Mouse (Mus musculus): ENCODE measurements around the gene Cacna2d3. TPM values are rescaled to one million over a fixed set of nuclear protein-coding genes. Genes with fewer than 3 reads are reported as not detected.

Cacna2d3 gene
- total and polyA plus RNA-seq, 3 experiments = 0.61 to 0.78 (median 0.70) TPM

GRCm38 (mm10) chr14:29225754-29226365 is 495.8 kb downstream of the Cacna2d3 start:
- H3K9ac ChIP-seq (ENCODE audit: low read depth, low read length) = no peak overlapping the region
- H3K36me3 ChIP-seq (ENCODE audit: control insufficient read depth, insufficient read depth, low read length) = no peaks in the 10 kb centered on the region
- TF ChIP-seq POLR2A (IDR thresholded peaks at IDR 0.05; ENCODE audit: insufficient read depth, low read depth, low read length) (no peak), EP300 (IDR thresholded peaks at IDR 0.05; ENCODE audit: insufficient read depth, low read depth, low read length) (no peak), CTCF (IDR thresholded peaks at IDR 0.05) (no peak)
- no peak for DNase-seq
- no peaks in the 10 kb centered on the region for H3K27me3 ChIP-seq (ENCODE audit: control insufficient read depth, insufficient read depth, low read length)
- intact Hi-C loops (cut with DNase I) = no loop called here
- no peak overlapping the region for H3K4me3 ChIP-seq
- no peaks in the 10 kb centered on the region for H3K79me2 ChIP-seq (replicated peaks; ENCODE audit: control insufficient read depth, insufficient read depth, low read length)
- H3K4me1 ChIP-seq (ENCODE audit: control insufficient read depth, insufficient read depth, low read length) = no peaks in the 10 kb centered on the region
- H3K27ac ChIP-seq = no peak overlapping the region
- 71% methylated on average over 2 of the region's 2 CpGs for WGBS

- H3K36me3 ChIP-seq (ENCODE audit: control insufficient read depth, insufficient read depth, low read length) = no peaks in the 10 kb centered on the region
- no peaks in the 10 kb centered on the region for H3K79me2 ChIP-seq (replicated peaks; ENCODE audit: control insufficient read depth, insufficient read depth, low read length)
- WGBS = 86% methylated on average over 1 of the region's 1 CpGs
Measured at GRCm38 (mm10) chr14:29223012-29223411, 498.7 kb downstream of the Cacna2d3 start.

GRCm38 (mm10) chr14:29222191-29222882 is 499.3 kb downstream of the Cacna2d3 start:
- intact Hi-C loops (cut with DNase I) = no loop called here
- Histone ChIP-seq H3K9ac (ENCODE audit: low read depth, low read length) (no peak overlapping the region), H3K4me1 (ENCODE audit: control insufficient read depth, insufficient read depth, low read length) (no peaks in the 10 kb centered on the region), H3K27ac (no peak overlapping the region), H3K79me2 (replicated peaks; ENCODE audit: control insufficient read depth, insufficient read depth, low read length) (no peaks in the 10 kb centered on the region), H3K36me3 (ENCODE audit: control insufficient read depth, insufficient read depth, low read length) (no peaks in the 10 kb centered on the region), H3K4me3 (no peak overlapping the region), H3K27me3 (ENCODE audit: control insufficient read depth, insufficient read depth, low read length) (no peaks in the 10 kb centered on the region)
- TF ChIP-seq POLR2A (IDR thresholded peaks at IDR 0.05; ENCODE audit: insufficient read depth, low read depth, low read length) (no peak), CTCF (IDR thresholded peaks at IDR 0.05) (no peak), EP300 (IDR thresholded peaks at IDR 0.05; ENCODE audit: insufficient read depth, low read depth, low read length) (no peak)
- DNase-seq = no peak
- WGBS = 61% methylated on average over 4 of the region's 4 CpGs

More at GRCm38 (mm10) chr14:29223012-29223411, 498.7 kb downstream of the Cacna2d3 start:
- Histone ChIP-seq H3K27ac (no peak overlapping the region), H3K4me1 (ENCODE audit: control insufficient read depth, insufficient read depth, low read length) (no peaks in the 10 kb centered on the region), H3K27me3 (ENCODE audit: control insufficient read depth, insufficient read depth, low read length) (no peaks in the 10 kb centered on the region), H3K9ac (ENCODE audit: low read depth, low read length) (no peak overlapping the region), H3K4me3 (no peak overlapping the region)
- DNase-seq = no peak
- TF ChIP-seq POLR2A (IDR thresholded peaks at IDR 0.05; ENCODE audit: insufficient read depth, low read depth, low read length) = no peak
- intact Hi-C loops (cut with DNase I) = no loop called here

- no peaks in the 10 kb centered on the region for H3K36me3 ChIP-seq (ENCODE audit: control insufficient read depth, insufficient read depth, low read length)
- intact Hi-C loops (cut with DNase I) = no loop called here
- 68% methylated on average over 1 of the region's 1 CpGs for WGBS
- H3K79me2 ChIP-seq (replicated peaks; ENCODE audit: control insufficient read depth, insufficient read depth, low read length) = no peaks in the 10 kb centered on the region
- DNase-seq = no peak
- no peak overlapping the region for H3K27ac ChIP-seq
- H3K27me3 ChIP-seq (ENCODE audit: control insufficient read depth, insufficient read depth, low read length) = no peaks in the 10 kb centered on the region
- no peak overlapping the region for H3K4me3 ChIP-seq
- no peaks in the 10 kb centered on the region for H3K4me1 ChIP-seq (ENCODE audit: control insufficient read depth, insufficient read depth, low read length)
- TF ChIP-seq EP300 (IDR thresholded peaks at IDR 0.05; ENCODE audit: insufficient read depth, low read depth, low read length) = no peak
- TF ChIP-seq POLR2A (IDR thresholded peaks at IDR 0.05; ENCODE audit: insufficient read depth, low read depth, low read length) = no peak
- TF ChIP-seq CTCF (IDR thresholded peaks at IDR 0.05) = no peak
- no peak overlapping the region for H3K9ac ChIP-seq (ENCODE audit: low read depth, low read length)
Measured at GRCm38 (mm10) chr14:29216106-29216505, 505.6 kb downstream of the Cacna2d3 start.

GRCm38 (mm10) chr14:29204967-29205268 is 516.7 kb downstream of the Cacna2d3 start:
- Histone ChIP-seq H3K4me1 (ENCODE audit: control insufficient read depth, insufficient read depth, low read length) (no peaks in the 10 kb centered on the region), H3K27me3 (ENCODE audit: control insufficient read depth, insufficient read depth, low read length) (no peaks in the 10 kb centered on the region), H3K79me2 (replicated peaks; ENCODE audit: control insufficient read depth, insufficient read depth, low read length) (no peaks in the 10 kb centered on the region), H3K9ac (ENCODE audit: low read depth, low read length) (no peak overlapping the region), H3K4me3 (no peak overlapping the region), H3K36me3 (ENCODE audit: control insufficient read depth, insufficient read depth, low read length) (no peaks in the 10 kb centered on the region), H3K27ac (no peak overlapping the region)
- no peak for DNase-seq
- WGBS = 64% methylated on average over 1 of the region's 1 CpGs
- intact Hi-C loops (cut with DNase I) = no loop called here
- TF ChIP-seq POLR2A (IDR thresholded peaks at IDR 0.05; ENCODE audit: insufficient read depth, low read depth, low read length) (no peak), EP300 (IDR thresholded peaks at IDR 0.05; ENCODE audit: insufficient read depth, low read depth, low read length) (no peak), CTCF (IDR thresholded peaks at IDR 0.05) (no peak)

- 84% methylated on average over 10 of the region's 10 CpGs for WGBS
- H3K36me3 ChIP-seq (ENCODE audit: control insufficient read depth, insufficient read depth, low read length) = no peaks in the 10 kb centered on the region
- H3K4me3 ChIP-seq = no peak overlapping the region
- no peaks in the 10 kb centered on the region for H3K79me2 ChIP-seq (replicated peaks; ENCODE audit: control insufficient read depth, insufficient read depth, low read length)
- no peak for DNase-seq
- H3K27me3 ChIP-seq (ENCODE audit: control insufficient read depth, insufficient read depth, low read length) = no peaks in the 10 kb centered on the region
- no peak for TF ChIP-seq POLR2A (IDR thresholded peaks at IDR 0.05; ENCODE audit: insufficient read depth, low read depth, low read length)
- TF ChIP-seq EP300 (IDR thresholded peaks at IDR 0.05; ENCODE audit: insufficient read depth, low read depth, low read length) = no peak
- no peak for TF ChIP-seq CTCF (IDR thresholded peaks at IDR 0.05)
- intact Hi-C loops (cut with DNase I) = no loop called here
- H3K4me1 ChIP-seq (ENCODE audit: control insufficient read depth, insufficient read depth, low read length) = no peaks in the 10 kb centered on the region
- H3K9ac ChIP-seq (ENCODE audit: low read depth, low read length) = no peak overlapping the region
- H3K27ac ChIP-seq = no peak overlapping the region
Measured at GRCm38 (mm10) chr14:29204236-29204966, 517.3 kb downstream of the Cacna2d3 start.
